Mouse (Mus musculus) olfactory bulb, adult 2 months (tissue): Measurements from ENCODE around the gene Gimap3.

Experiments
- CTCF ChIP-seq: fragments of 200-500 bp; IDR thresholded peaks from 2 replicates; pipeline ENCODE4 v1.5.1; 2012; ENCODE audit warnings: low read depth, mild to moderate bottlenecking, low read length, moderate library complexity; ENCODE audit not compliant: insufficient read depth
- POLR2A ChIP-seq: fragments of 200-500 bp; IDR thresholded peaks from 2 replicates; pipeline ENCODE4 v1.6.1; 2012; ENCODE audit warnings: mild to moderate bottlenecking, low read depth, low read length, moderate library complexity; ENCODE audit not compliant: insufficient read depth

DNA sequence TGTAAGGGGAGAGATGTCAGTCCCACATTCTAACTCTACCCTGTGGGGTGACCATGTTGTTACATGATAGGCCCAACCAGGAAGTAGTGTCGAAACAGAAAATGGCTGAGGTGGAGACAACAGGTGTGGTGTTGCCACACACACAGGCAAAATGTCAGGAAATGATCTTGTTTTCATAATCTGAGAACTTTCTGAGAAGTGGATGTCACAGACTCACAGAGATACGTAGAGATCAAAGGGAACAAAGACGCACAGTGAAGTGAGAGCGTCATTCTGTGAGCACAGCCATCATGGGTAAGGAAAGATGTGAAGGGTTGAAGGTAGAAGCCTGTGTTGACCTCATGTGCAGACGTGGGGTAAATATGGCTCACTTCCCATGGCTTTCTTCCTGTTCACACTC lies 42.9 kb downstream of the Gimap3 start:
- TF ChIP-seq POLR2A (no peak), CTCF (no peak)
